Mouse (Mus musculus): Measurements from ENCODE around the gene Sgce.

Gene Sgce

DNA sequence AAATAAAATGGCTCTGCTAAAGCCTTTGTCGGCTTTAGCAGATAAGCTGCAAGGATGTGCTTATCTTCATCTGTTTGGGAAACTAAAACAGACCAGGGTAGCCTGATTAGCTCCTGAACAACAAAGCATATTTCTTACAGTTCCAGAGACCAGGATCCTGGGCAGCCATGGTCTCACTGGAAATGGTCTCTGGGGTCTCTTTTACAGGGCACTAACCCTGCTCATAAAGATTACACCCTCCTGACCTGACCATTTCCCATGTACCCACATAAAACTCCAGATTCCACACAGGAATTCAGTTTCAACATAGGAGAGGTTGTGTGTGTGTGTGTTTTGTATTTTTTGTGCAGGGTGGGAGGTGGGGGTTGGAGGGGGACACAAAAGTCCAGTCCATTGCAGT, 112.2 kb downstream of the Sgce start:
- no peak for DNase-seq

- DNase-seq: no peak
These were observed 113.8 kb downstream of the Sgce start for GRCm38 (mm10) chr6:4633189-4633588.

DNA sequence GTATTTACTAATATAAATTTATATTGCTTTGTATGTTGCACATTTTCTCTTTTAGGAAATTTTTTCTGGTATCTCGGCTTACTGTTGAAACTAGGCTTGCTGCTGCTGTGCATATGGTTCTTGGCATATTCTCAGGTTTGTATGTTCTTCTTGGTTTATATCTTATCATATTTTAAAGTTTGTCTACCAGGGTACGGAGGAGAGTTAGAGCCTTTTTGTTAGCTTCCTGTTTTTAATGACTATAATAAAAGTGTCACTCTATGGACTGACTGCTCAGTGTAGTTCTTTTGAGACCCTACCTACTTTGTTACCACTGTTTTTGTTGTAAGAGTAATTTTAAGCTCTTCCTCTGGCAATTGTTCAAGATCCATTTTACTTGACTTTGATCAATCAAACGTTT, 115.5 kb downstream of the Sgce start:
- DNase-seq: no peak

All from right cerebral cortex, postnatal 14 days (tissue).